Mouse (Mus musculus): Measurements from ENCODE around the gene Maml3.

DNA sequence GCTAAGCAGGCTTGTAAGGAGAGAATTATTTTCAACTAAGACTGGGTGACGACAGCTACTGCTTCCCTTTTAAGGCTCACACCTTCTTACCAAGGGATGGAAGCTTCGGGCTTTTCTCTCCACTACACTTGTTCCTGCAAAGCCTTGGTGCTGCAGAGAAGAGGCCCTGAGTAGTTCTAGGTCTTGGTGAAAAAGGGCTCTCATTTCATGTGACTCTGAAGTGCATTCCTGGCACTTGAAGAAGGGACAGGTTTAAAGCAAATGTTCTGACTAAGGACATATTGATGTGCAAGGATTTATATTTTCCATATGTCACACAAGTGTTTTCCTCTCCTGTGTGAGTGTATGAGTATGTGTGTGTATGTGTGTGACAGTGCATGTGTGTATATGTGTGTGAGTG is 134.4 kb downstream of the Maml3 start:
- TF ChIP-seq EP300 (IDR thresholded peaks at IDR 0.05; ENCODE audit: low read depth) (no peak), CTCF (IDR thresholded peaks at IDR 0.05; ENCODE audit: low read depth) (no peak)
